Comparison of ENCODE assay signal across 19 mouse cellular contexts in the genomic region with DNA sequence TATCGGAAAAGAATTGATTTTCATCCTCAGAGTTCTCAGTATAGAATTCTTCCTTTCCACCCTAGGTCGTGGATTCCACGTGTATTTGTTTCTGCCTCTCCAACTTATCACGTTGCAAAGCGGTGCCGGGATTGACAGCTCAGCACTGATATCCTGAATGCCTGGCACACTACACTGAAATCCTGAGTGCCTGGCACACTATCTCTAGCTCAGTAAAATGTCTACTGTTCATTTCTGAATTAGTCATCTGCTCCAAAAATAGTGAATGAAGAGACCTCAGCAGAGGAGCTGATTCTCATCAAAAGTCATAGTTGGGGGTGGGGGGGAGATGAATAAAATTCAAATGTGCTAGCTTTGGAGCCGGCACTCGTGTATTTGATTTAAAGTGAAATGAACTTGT. TPM values are rescaled to one million over a fixed set of nuclear protein-coding genes. Genes with fewer than 3 reads are reported as not detected.
DNase-seq lines count a peak whose midpoint lies in the region; ATAC-seq and TF ChIP-seq lines count a peak whose summit lies in the region.
"Had no signal": no experiment of that assay in that cellular context is flagged by ENCODE, and none has a peak within 500 bp of the region (broad histone marks: within the 10 kb centered on the region; RNA-seq: fewer than 3 reads in every experiment).

No protein-coding gene starts in this region.

- no peaks in the 10 kb centered on the region for H3K27me3 ChIP-seq in heart, postnatal 0 days (ENCODE audit: control insufficient read depth, insufficient read depth, low read length)
- H3K27me3 ChIP-seq: embryonic facial prominence, embryonic 12.5 days; midbrain, embryonic 15.5 days; Patski had no signal

- TF ChIP-seq CTCF in heart, postnatal 0 days (IDR thresholded peaks at IDR 0.05; ENCODE audit: low read depth): no peak

- DNase-seq in right cerebral cortex, adult 2 months (ENCODE audit: low spot score in 2 of 2): peak; percentile 35 to 39
- no peak for DNase-seq in right cerebral cortex, postnatal 4 days
- peak; percentile 71 for DNase-seq in heart, postnatal 0 days (ENCODE audit: low spot score)
- DNase-seq in layer of hippocampus, postnatal 14 days (ENCODE audit: low spot score in 2 of 2): peak; percentile 10 to 53
- DNase-seq in thymus, postnatal 36 days: no peak
- no peak for DNase-seq in gastrocnemius, adult 18-20 months (ENCODE audit: low spot score)
- DNase-seq in retina, embryonic 14.5 days (ENCODE audit: low spot score): no peak
- DNase-seq: cerebellum, postnatal 14 days; lung, postnatal 4 days; thymus, postnatal 4 days had no signal

- H3K9me3 ChIP-seq in heart, postnatal 0 days (replicated peaks; ENCODE audit: control insufficient read depth, low read length): no peaks in the 10 kb centered on the region; the same call in 1 of the 2 replicates
- H3K9me3 ChIP-seq: embryonic facial prominence, embryonic 12.5 days; forebrain, embryonic 10.5 days; midbrain, embryonic 15.5 days had no signal

- TF ChIP-seq EP300 in heart, postnatal 0 days (IDR thresholded peaks at IDR 0.05; ENCODE audit: low read depth): no peak

- peak overlapping the region; percentile 45 for H3K4me2 ChIP-seq in heart, postnatal 0 days (ENCODE audit: low read depth, low read length)
- H3K4me2 ChIP-seq: embryonic facial prominence, embryonic 12.5 days; midbrain, embryonic 15.5 days had no signal

- 33% methylated on average over 8 of the region's 8 CpGs for WGBS in heart, postnatal 0 days

- no peak overlapping the region for H3K4me3 ChIP-seq in heart, postnatal 0 days (ENCODE audit: low read depth, low read length)
- H3K4me3 ChIP-seq: embryonic facial prominence, embryonic 12.5 days; forebrain, embryonic 10.5 days; midbrain, embryonic 15.5 days had no signal

- peak; percentile 91 for ATAC-seq in heart, postnatal 0 days (ENCODE audit: insufficient read depth, low read depth)
- ATAC-seq: hindbrain, embryonic 16.5 days; midbrain, embryonic 15.5 days; Patski had no signal

- no peaks in the 10 kb centered on the region for H3K36me3 ChIP-seq in heart, postnatal 0 days (replicated peaks; ENCODE audit: control insufficient read depth, insufficient read depth, low read length)
- H3K36me3 ChIP-seq: embryonic facial prominence, embryonic 12.5 days; forebrain, embryonic 10.5 days; midbrain, embryonic 15.5 days had no signal

- H3K4me1 ChIP-seq in heart, postnatal 0 days (ENCODE audit: control insufficient read depth, insufficient read depth): 0 out of 2 replicates have a peak, but pooled peaks cover 9% of the 10 kb centered on the region
- H3K4me1 ChIP-seq: embryonic facial prominence, embryonic 12.5 days; forebrain, embryonic 10.5 days; midbrain, embryonic 15.5 days had no signal

- no peak overlapping the region for H3K9ac ChIP-seq in heart, postnatal 0 days (replicated peaks; ENCODE audit: low read depth, low read length)
- H3K9ac ChIP-seq: embryonic facial prominence, embryonic 12.5 days; liver, embryonic 14.5 days; midbrain, embryonic 15.5 days had no signal

- 0 out of 2 replicates have a peak overlapping the region, but pooled peaks have one; percentile 23 for H3K27ac ChIP-seq in heart, postnatal 0 days (ENCODE audit: low read depth)
- H3K27ac ChIP-seq: embryonic facial prominence, embryonic 12.5 days; forebrain, embryonic 10.5 days; liver, embryonic 14.5 days; midbrain, embryonic 15.5 days had no signal

RNA-seq across cellular contexts. Expression of a gene that starts 12.8 kb away (rescaled TPM):
- 0.12 TPM in 1 of 2 replicates, not detected in the other for total RNA-seq in heart, postnatal 0 days (2014; rRNA removed; ENCODE audit: low replicate concordance)
- 0.05 and 0.18 TPM in 2 replicates for polyA plus RNA-seq in heart, postnatal 0 days (2015; fragmentation: Nextera tagmentation; extraction: Ambion mirVana)
- not detected for total RNA-seq in layer of hippocampus, postnatal 14 days (2021)
- total RNA-seq in gastrocnemius, adult 18-20 months (2021): not detected
- total RNA-seq: left cerebral cortex, adult 8-10 months had no signal
- polyA plus RNA-seq: gonadal fat pad, adult 2 months; kidney, embryonic 14.5 days; Patski had no signal

RNA-seq across cellular contexts. Expression of a gene that starts 37.1 kb away (rescaled TPM):
- total RNA-seq in heart, postnatal 0 days (2014; rRNA removed; ENCODE audit: low replicate concordance): 6.2 and 16.6 TPM in 2 replicates
- 17.3 and 21.1 TPM in 2 replicates for polyA plus RNA-seq in heart, postnatal 0 days (2015; fragmentation: Nextera tagmentation; extraction: Ambion mirVana)
- 10 to 100 TPM; 25.0 to 34.6 TPM for total RNA-seq in layer of hippocampus, postnatal 14 days (2021)
- not detected for total RNA-seq in gastrocnemius, adult 18-20 months (2021)
- polyA plus RNA-seq: Patski had no signal

RNA-seq across cellular contexts. Expression of a gene that starts 57.5 kb away (rescaled TPM):
- 26.6 and 30.6 TPM in 2 replicates for total RNA-seq in heart, postnatal 0 days (2014; rRNA removed; ENCODE audit: low replicate concordance)
- 37.4 and 42.4 TPM in 2 replicates for polyA plus RNA-seq in heart, postnatal 0 days (2015; fragmentation: Nextera tagmentation; extraction: Ambion mirVana)
- total RNA-seq in layer of hippocampus, postnatal 14 days (2021): 10 to 100 TPM; 52.0 to 54.7 TPM
- total RNA-seq in gastrocnemius, adult 18-20 months (2021): 10 to 100 TPM; 16.4 to 16.7 TPM

Comparison
In these comparisons a context has a peak if more than half of its experiments do, and no peak if none do; other contexts are left out.
1. DNase-seq: peak in right cerebral cortex, adult 2 months (2 of 2), heart, postnatal 0 days (single experiment) and layer of hippocampus, postnatal 14 days (2 of 2); none in right cerebral cortex, postnatal 4 days (single experiment), thymus, postnatal 36 days (0 of 2), gastrocnemius, adult 18-20 months (single experiment) and retina, embryonic 14.5 days (single experiment).